Mouse (Mus musculus): ENCODE measurements at regions not wholly inside any gene's neighbourhood (a gene's known extent, or its start where the extent isn't known, plus 50 kb on each side); places are given as distances from the start of the nearest gene placed in this dataset.

DNA sequence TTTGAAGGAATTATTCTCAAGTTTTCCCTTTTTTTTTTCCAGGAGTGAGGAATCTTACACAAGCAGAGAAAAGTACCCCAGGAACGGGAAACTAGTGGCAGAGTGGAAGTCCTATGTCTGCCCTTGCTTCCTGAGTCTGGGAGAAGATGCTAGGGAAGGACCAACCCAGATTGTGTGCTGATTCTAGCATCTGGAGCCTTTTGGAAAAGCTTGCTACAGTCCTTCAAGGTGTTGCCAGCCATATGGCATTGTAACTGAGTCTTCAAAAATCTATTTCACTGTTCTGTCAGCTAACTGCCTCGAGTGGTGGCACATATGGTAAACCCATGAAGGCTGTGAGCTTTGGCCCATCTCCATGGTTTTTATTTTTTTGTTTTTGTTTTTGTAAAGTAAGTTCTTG, 432.3 kb downstream of the Adamts20 start:
- no peak overlapping the region for H3K4me2 ChIP-seq
- H3K36me3 ChIP-seq (replicated peaks) = no peaks in the 10 kb centered on the region
- H3K4me1 ChIP-seq = no peaks in the 10 kb centered on the region
- no peak overlapping the region for H3K9ac ChIP-seq
- no peak for ATAC-seq (replicated peaks)
- WGBS = 81% methylated on average over 2 of the region's 2 CpGs
- no peaks in the 10 kb centered on the region for H3K27me3 ChIP-seq (replicated peaks)
- H3K9me3 ChIP-seq = no peaks in the 10 kb centered on the region
- no peak overlapping the region for H3K27ac ChIP-seq
- no peak overlapping the region for H3K4me3 ChIP-seq

DNA sequence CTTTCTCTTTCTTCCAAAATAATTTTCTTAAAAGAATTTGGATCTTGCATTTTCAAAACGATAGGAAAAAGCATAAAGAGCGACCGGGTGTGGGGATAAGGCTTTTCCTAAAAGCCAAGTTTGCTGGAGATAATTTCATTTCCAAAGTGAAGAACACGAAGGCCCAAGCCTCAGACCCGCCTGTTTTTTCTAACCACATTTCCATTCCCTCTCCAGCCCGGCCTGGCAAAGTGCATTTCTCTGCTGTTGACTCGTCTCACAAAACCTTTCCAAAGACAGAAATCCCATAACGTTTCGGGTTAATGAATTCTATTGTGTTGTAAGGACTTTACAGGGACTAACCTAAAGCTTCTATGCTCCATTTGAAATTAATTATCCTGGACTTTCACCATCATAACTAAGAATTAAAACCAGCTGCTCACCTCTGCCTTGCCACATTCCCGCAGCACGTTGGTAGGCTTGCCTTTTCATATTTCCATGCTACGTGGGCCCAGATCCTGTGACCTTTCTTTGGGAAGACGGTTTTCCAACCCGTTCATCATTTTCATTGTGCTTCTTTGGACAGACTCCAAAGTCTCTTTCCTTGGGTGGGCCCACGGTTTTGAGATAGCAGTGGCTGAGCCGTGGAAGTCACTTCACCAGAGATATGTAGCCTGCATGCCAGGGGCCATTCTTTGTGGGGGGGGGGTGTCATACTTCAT, 430.5 kb upstream of the Prickle1 start:
- Histone ChIP-seq H3K4me3 (no peak overlapping the region), H3K36me3 (replicated peaks) (no peaks in the 10 kb centered on the region), H3K27me3 (replicated peaks) (no peaks in the 10 kb centered on the region), H3K9ac (no peak overlapping the region), H3K4me2 (no peak overlapping the region), H3K4me1 (0 out of 2 replicates have a peak, but pooled peaks cover 3% of the 10 kb centered on the region), H3K9me3 (no peaks in the 10 kb centered on the region), H3K27ac (no peak overlapping the region)
- 51% methylated on average over 16 of the region's 16 CpGs for WGBS
- no peak for ATAC-seq (replicated peaks)

DNA sequence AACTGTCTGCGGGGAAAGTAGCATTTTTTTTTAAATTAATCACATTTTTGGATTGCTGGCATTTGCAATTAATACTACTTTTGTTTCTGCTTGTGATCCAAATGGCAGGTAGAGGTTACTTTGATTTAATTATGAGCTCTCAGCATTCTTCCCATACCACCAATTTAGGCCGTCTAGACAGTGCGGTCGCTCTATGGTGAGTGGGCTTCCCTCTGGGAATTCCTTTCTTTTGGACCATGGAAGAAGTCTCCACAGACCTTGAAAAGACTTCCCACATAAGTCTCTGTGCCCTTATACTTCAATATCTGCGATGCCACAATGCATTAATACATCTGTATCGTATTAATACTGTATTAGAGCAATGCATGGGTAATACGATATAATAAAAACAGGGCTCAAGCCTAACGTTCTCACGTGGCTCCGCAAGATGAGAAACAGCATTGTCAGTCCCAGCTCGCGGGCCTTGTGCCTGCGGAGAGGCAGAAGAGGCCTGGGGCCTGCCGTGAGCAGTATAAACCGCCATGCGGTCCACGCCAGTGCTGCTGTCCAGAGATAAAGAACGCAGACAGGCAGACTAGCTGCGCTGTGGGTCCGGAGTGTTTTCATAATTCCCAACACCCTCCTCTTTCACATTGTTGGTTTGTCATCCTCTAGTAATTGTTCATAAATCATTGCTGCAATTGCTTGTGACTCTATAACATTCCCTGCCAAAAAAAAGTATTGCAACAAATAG, 429.7 kb upstream of the Prickle1 start:
- ATAC-seq (replicated peaks) = no peak
- no peak overlapping the region for H3K27ac ChIP-seq
- no peaks in the 10 kb centered on the region for H3K36me3 ChIP-seq (replicated peaks)
- no peak overlapping the region for H3K4me3 ChIP-seq
- H3K9ac ChIP-seq = no peak overlapping the region
- H3K27me3 ChIP-seq (replicated peaks) = no peaks in the 10 kb centered on the region
- WGBS = 81% methylated on average over 20 of the region's 20 CpGs
- no peaks in the 10 kb centered on the region for H3K9me3 ChIP-seq
- H3K4me1 ChIP-seq = 0 out of 2 replicates have a peak, but pooled peaks cover 3% of the 10 kb centered on the region
- H3K4me2 ChIP-seq = no peak overlapping the region

GRCm38 (mm10) chr15:94024806-94025205, 429.1 kb upstream of the Prickle1 start:
- H3K4me1 ChIP-seq = 0 out of 2 replicates have a peak, but pooled peaks cover 3% of the 10 kb centered on the region
- no peak overlapping the region for H3K4me3 ChIP-seq
- H3K4me2 ChIP-seq = no peak overlapping the region
- H3K9ac ChIP-seq = no peak overlapping the region
- no peaks in the 10 kb centered on the region for H3K27me3 ChIP-seq (replicated peaks)
- ATAC-seq (replicated peaks) = no peak
- H3K36me3 ChIP-seq (replicated peaks) = no peaks in the 10 kb centered on the region
- no peak overlapping the region for H3K27ac ChIP-seq
- no peaks in the 10 kb centered on the region for H3K9me3 ChIP-seq
- WGBS = 89% methylated on average over 3 of the region's 3 CpGs

DNA sequence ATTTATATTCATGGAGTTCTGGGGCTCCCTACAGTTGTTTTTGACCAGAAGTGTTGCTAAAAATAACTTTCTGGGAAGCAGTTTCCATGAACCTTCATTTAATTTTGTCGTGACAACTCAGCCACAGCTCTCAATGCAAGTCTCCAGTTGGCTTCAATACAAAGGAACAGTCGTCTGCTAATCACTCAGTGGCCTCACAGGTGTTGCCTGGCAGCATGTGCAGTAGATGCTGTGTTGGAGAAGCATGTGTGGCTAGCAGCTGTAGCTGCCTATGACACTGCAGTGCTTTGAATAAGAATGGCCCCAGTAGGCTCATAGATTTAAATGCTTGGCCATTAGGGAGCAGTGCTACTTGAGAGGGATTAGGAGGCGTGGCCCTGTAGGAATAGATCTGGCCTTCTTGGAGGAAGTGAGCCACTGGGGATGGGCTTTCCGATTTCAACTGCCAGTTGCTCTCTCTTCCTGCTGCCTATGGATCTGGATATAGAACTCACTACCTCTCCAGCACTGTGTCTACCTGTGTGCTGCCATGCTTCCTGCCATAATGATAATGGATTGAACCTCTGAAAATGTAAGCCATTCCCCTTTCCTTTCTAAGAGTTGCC, 428.5 kb upstream of the Prickle1 start:
- Histone ChIP-seq H3K36me3 (replicated peaks) (no peaks in the 10 kb centered on the region), H3K27ac (no peak overlapping the region)

DNA sequence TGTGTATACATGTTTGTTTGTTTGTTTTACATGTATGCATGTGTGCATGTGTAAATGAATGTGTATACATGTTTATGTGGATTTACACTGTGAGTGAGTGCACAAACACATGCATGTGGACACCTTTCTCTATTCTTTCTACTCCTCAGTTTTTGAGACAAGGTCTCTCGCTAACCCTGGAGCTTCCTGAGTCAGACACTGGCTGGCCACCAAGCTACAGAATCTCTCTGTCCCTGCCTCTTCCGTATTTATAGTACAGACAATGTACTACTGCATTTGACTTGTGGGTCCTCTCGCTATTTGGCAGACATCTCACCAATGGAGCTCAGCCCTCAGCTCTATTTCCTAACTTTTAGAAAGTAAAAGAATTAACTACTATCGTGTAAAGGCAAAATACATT, 427.8 kb upstream of the Prickle1 start:
- no peaks in the 10 kb centered on the region for H3K27me3 ChIP-seq (replicated peaks)
- H3K4me1 ChIP-seq = 0 out of 2 replicates have a peak, but pooled peaks cover 3% of the 10 kb centered on the region
- H3K9ac ChIP-seq = no peak overlapping the region
- H3K27ac ChIP-seq = no peak overlapping the region
- no peaks in the 10 kb centered on the region for H3K36me3 ChIP-seq (replicated peaks)
- no peak overlapping the region for H3K4me3 ChIP-seq
- WGBS = 81% methylated on average over 4 of the region's 4 CpGs
- no peak overlapping the region for H3K4me2 ChIP-seq
- no peak for ATAC-seq (replicated peaks)
- no peaks in the 10 kb centered on the region for H3K9me3 ChIP-seq

More for the DNA sequence above, 428.5 kb upstream of the Prickle1 start:
- WGBS = 48% methylated on average over 4 of the region's 4 CpGs
- no peaks in the 10 kb centered on the region for H3K9me3 ChIP-seq
- no peak for ATAC-seq (replicated peaks)
- H3K4me3 ChIP-seq = no peak overlapping the region
- H3K4me1 ChIP-seq = 0 out of 2 replicates have a peak, but pooled peaks cover 3% of the 10 kb centered on the region
- no peak overlapping the region for H3K9ac ChIP-seq
- no peaks in the 10 kb centered on the region for H3K27me3 ChIP-seq (replicated peaks)
- no peak overlapping the region for H3K4me2 ChIP-seq

DNA sequence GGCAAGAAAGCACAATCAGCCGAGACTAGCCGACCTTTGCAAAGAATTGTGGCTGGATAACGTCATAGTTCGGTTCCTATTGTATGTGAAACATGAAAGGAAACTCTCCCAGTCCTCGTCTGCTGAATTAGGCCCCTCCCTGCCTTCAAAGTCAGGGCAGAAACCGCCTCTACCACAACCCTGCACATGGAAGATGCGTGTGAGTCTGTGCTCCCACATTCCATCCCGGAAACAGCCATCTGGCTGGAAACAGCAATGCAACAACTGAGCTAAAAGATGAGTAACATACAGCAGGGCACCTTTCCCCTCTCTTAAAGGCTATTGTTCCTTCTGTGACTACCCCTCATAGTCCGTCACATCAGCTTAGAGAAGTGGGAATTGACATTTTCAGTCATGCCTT, 422.1 kb upstream of the Prickle1 start:
- 57% methylated on average over 9 of the region's 9 CpGs for WGBS
- H3K27ac ChIP-seq = no peak overlapping the region
- ATAC-seq (replicated peaks) = no peak
- H3K27me3 ChIP-seq (replicated peaks) = no peaks in the 10 kb centered on the region
- no peaks in the 10 kb centered on the region for H3K4me1 ChIP-seq
- no peaks in the 10 kb centered on the region for H3K36me3 ChIP-seq (replicated peaks)
- no peak overlapping the region for H3K4me3 ChIP-seq
- no peak overlapping the region for H3K4me2 ChIP-seq
- no peak overlapping the region for H3K9ac ChIP-seq
- no peaks in the 10 kb centered on the region for H3K9me3 ChIP-seq

DNA sequence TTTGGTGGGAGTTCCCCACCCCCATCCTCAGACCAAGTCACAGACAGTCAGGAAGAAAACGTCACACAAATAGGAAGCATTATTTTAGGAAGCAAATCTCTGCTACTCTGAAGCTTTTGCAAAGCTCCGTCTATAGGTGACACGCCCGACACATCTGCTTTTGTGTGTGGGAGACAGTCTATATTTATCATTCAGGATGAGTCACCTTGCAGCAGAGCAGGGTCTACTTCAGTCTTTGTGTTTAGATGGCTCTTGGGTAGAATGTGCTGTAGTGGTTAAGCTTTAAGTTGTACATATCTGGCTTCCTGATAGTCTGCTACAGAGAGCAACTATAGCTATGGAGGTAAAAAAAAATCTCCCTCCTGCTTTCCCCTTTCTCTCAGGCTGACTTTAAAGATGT, 415.8 kb upstream of the Prickle1 start:
- Histone ChIP-seq H3K36me3 (replicated peaks) (no peaks in the 10 kb centered on the region), H3K27ac (no peak overlapping the region), H3K27me3 (replicated peaks) (no peaks in the 10 kb centered on the region), H3K9ac (no peak overlapping the region), H3K4me2 (no peak overlapping the region), H3K9me3 (no peaks in the 10 kb centered on the region), H3K4me1 (no peaks in the 10 kb centered on the region), H3K4me3 (no peak overlapping the region)
- no peak for ATAC-seq (replicated peaks)
- 80% methylated on average over 4 of the region's 4 CpGs for WGBS

GRCm38 (mm10) chr15:94006082-94006481, 410.4 kb upstream of the Prickle1 start:
- Histone ChIP-seq H3K4me1 (peaks cover 5% of the 10 kb centered on the region; the same call in 1 of the 2 replicates), H3K4me2 (no peak overlapping the region), H3K9ac (no peak overlapping the region), H3K27me3 (replicated peaks) (no peaks in the 10 kb centered on the region), H3K27ac (no peak overlapping the region), H3K36me3 (replicated peaks) (no peaks in the 10 kb centered on the region), H3K9me3 (no peaks in the 10 kb centered on the region), H3K4me3 (no peak overlapping the region)
- 87% methylated on average over 5 of the region's 5 CpGs for WGBS
- ATAC-seq (replicated peaks) = no peak

- Histone ChIP-seq H3K27me3 (replicated peaks) (no peaks in the 10 kb centered on the region), H3K4me2 (no peak overlapping the region), H3K36me3 (replicated peaks) (no peaks in the 10 kb centered on the region), H3K4me3 (no peak overlapping the region), H3K9ac (no peak overlapping the region), H3K27ac (no peak overlapping the region), H3K4me1 (peaks cover 5% of the 10 kb centered on the region; the same call in 1 of the 2 replicates), H3K9me3 (no peaks in the 10 kb centered on the region)
- no peak for ATAC-seq (replicated peaks)
- 46% methylated on average over 4 of the region's 4 CpGs for WGBS
Measured at GRCm38 (mm10) chr15:94004911-94005310, 409.2 kb upstream of the Prickle1 start.

- H3K4me1 ChIP-seq = peaks cover 5% of the 10 kb centered on the region; the same call in 1 of the 2 replicates
- no peaks in the 10 kb centered on the region for H3K9me3 ChIP-seq
- H3K36me3 ChIP-seq (replicated peaks) = no peaks in the 10 kb centered on the region
- H3K9ac ChIP-seq = no peak overlapping the region
- H3K27ac ChIP-seq = no peak overlapping the region
- no peak overlapping the region for H3K4me3 ChIP-seq
- H3K27me3 ChIP-seq (replicated peaks) = no peaks in the 10 kb centered on the region
- no peak for ATAC-seq (replicated peaks)
- H3K4me2 ChIP-seq = no peak overlapping the region
- WGBS = 75% methylated on average over 7 of the region's 7 CpGs
Measured at GRCm38 (mm10) chr15:94003145-94003544, 407.5 kb upstream of the Prickle1 start.

- Histone ChIP-seq H3K4me1 (no peaks in the 10 kb centered on the region), H3K27ac (no peak overlapping the region), H3K9me3 (no peaks in the 10 kb centered on the region), H3K36me3 (replicated peaks) (no peaks in the 10 kb centered on the region), H3K27me3 (replicated peaks) (no peaks in the 10 kb centered on the region), H3K4me3 (no peak overlapping the region), H3K4me2 (no peak overlapping the region), H3K9ac (no peak overlapping the region)
- no peak for ATAC-seq (replicated peaks)
- 19% methylated on average over 4 of the region's 4 CpGs for WGBS
Measured at GRCm38 (mm10) chr15:93994542-93994941, 398.9 kb upstream of the Prickle1 start.
